ENCODE assay signal across 10 mouse cellular contexts in genomic region chr17:56728117-56728516, GRCm38 (mm10). TPM values are rescaled to one million over a fixed set of nuclear protein-coding genes. Genes with fewer than 3 reads are reported as not detected.
DNase-seq lines count a peak whose midpoint lies in the region; ATAC-seq and TF ChIP-seq lines count a peak whose summit lies in the region.
"Had no signal": no experiment of that assay in that cellular context is flagged by ENCODE, and none has a peak within 500 bp of the region (broad histone marks: within the 10 kb centered on the region; RNA-seq: fewer than 3 reads in every experiment).

No protein-coding gene starts in this region.

- 0 out of 2 replicates have a peak overlapping the region, but pooled peaks have one; percentile 66 for H3K27ac ChIP-seq in gastrocnemius, adult 2 months
- H3K27ac ChIP-seq in midbrain, embryonic 13.5 days = no peak overlapping the region
- no peak overlapping the region for H3K27ac ChIP-seq in midbrain, postnatal 0 days (ENCODE audit: low read depth, low read length)
- peak overlapping the region; percentile 52; the same call in 1 of the 2 replicates for H3K27ac ChIP-seq in stomach, embryonic 14.5 days (ENCODE audit: low read length)
- no peak overlapping the region for H3K27ac ChIP-seq in forebrain, postnatal 0 days (ENCODE audit: low read depth, low read length)

- intact Hi-C loops in gastrocnemius, adult 2 months (cut with DNase I) = no loop called here

- H3K4me2 ChIP-seq in midbrain, embryonic 13.5 days (replicated peaks) = no peak overlapping the region
- H3K4me2 ChIP-seq in midbrain, postnatal 0 days (ENCODE audit: low read depth, low read length, poor library complexity, severe bottlenecking) = no peak overlapping the region
- H3K4me2 ChIP-seq in stomach, embryonic 14.5 days (replicated peaks; ENCODE audit: low read depth, low read length) = peak overlapping the region; percentile 5; the same call in 1 of the 2 replicates
- H3K4me2 ChIP-seq in forebrain, postnatal 0 days (ENCODE audit: low read depth) = no peak overlapping the region

- no peak overlapping the region for H3K4me3 ChIP-seq in gastrocnemius, adult 2 months
- H3K4me3 ChIP-seq in midbrain, embryonic 13.5 days (replicated peaks) = no peak overlapping the region
- no peak overlapping the region for H3K4me3 ChIP-seq in midbrain, postnatal 0 days (ENCODE audit: low read depth, low read length)
- H3K4me3 ChIP-seq in stomach, embryonic 14.5 days (ENCODE audit: low read depth, low read length) = no peak overlapping the region
- H3K4me3 ChIP-seq in forebrain, postnatal 0 days (ENCODE audit: low read depth, low read length) = no peak overlapping the region
- H3K4me3 ChIP-seq: myocyte had no signal

- 47% methylated on average over 12 of the region's 12 CpGs for WGBS in midbrain, embryonic 13.5 days
- WGBS in midbrain, postnatal 0 days = 51% methylated on average over 12 of the region's 12 CpGs
- WGBS in stomach, embryonic 14.5 days = 4% methylated on average over 12 of the region's 12 CpGs
- WGBS in forebrain, postnatal 0 days = 27% methylated on average over 12 of the region's 12 CpGs

- ATAC-seq in midbrain, embryonic 13.5 days = 0 out of 2 replicates have a peak, but pooled peaks have one; percentile 17
- no peak for ATAC-seq in midbrain, postnatal 0 days (ENCODE audit: low FRiP score)
- peak; percentile 30; the same call in 1 of the 2 replicates for ATAC-seq in stomach, embryonic 14.5 days (ENCODE audit: insufficient number of reproducible peaks, insufficient read depth, low FRiP score, low read depth)
- ATAC-seq in forebrain, postnatal 0 days = no peak
- ATAC-seq: activated CD4-positive, CD25-positive, alpha-beta regulatory T cell, adult 4 months had no signal

- no peak for TF ChIP-seq CTCF in gastrocnemius, adult 2 months (IDR thresholded peaks at IDR 0.05)
- no peak for TF ChIP-seq CTCF in midbrain, postnatal 0 days (IDR thresholded peaks at IDR 0.05)
- no peak for TF ChIP-seq CTCF in forebrain, postnatal 0 days (IDR thresholded peaks at IDR 0.05; ENCODE audit: low read depth)

- H3K9ac ChIP-seq in midbrain, embryonic 13.5 days (replicated peaks) = no peak overlapping the region
- H3K9ac ChIP-seq in midbrain, postnatal 0 days (replicated peaks; ENCODE audit: low read length, poor library complexity, severe bottlenecking) = no peak overlapping the region
- H3K9ac ChIP-seq in stomach, embryonic 14.5 days (replicated peaks; ENCODE audit: low read depth, low read length) = no peak overlapping the region; the same call in 1 of the 2 replicates
- H3K9ac ChIP-seq in forebrain, postnatal 0 days = no peak overlapping the region

- no peaks in the 10 kb centered on the region for H3K9me3 ChIP-seq in midbrain, embryonic 13.5 days
- H3K9me3 ChIP-seq in midbrain, postnatal 0 days (ENCODE audit: low read length) = no peaks in the 10 kb centered on the region
- H3K9me3 ChIP-seq in stomach, embryonic 14.5 days (ENCODE audit: control insufficient read depth, low read depth, low read length) = peaks cover 3% of the 10 kb centered on the region; the same call in 1 of the 2 replicates
- no peaks in the 10 kb centered on the region for H3K9me3 ChIP-seq in forebrain, postnatal 0 days (ENCODE audit: low read length)

- H3K36me3 ChIP-seq in midbrain, embryonic 13.5 days = peaks cover 24% of the 10 kb centered on the region
- peaks cover 8% of the 10 kb centered on the region for H3K36me3 ChIP-seq in midbrain, postnatal 0 days (ENCODE audit: insufficient read depth, low read length)
- peaks cover 1% of the 10 kb centered on the region; the same call in 1 of the 2 replicates for H3K36me3 ChIP-seq in stomach, embryonic 14.5 days (ENCODE audit: control insufficient read depth, insufficient read depth, low read length)
- H3K36me3 ChIP-seq in forebrain, postnatal 0 days (ENCODE audit: insufficient read depth) = peaks cover 5% of the 10 kb centered on the region; the same call in 1 of the 2 replicates

- H3K4me1 ChIP-seq in midbrain, embryonic 13.5 days (replicated peaks) = peaks cover 4% of the 10 kb centered on the region
- H3K4me1 ChIP-seq in midbrain, postnatal 0 days (ENCODE audit: insufficient read depth, low read length) = no peaks in the 10 kb centered on the region
- H3K4me1 ChIP-seq in stomach, embryonic 14.5 days (ENCODE audit: control insufficient read depth, insufficient read depth, low read length) = peaks cover 22% of the 10 kb centered on the region; the same call in 1 of the 2 replicates
- no peaks in the 10 kb centered on the region for H3K4me1 ChIP-seq in forebrain, postnatal 0 days (ENCODE audit: insufficient read depth)

- peak; percentile 46 for DNase-seq in gastrocnemius, adult 2 months
- no peak for DNase-seq in gastrocnemius, adult 8-10 months (ENCODE audit: low spot score in 2 of 2)
- no peak for DNase-seq in midbrain, postnatal 0 days (ENCODE audit: low spot score)
- peak; percentile 38 for DNase-seq in kidney, postnatal 14 days
- no peak for DNase-seq in retina, embryonic 14.5 days (ENCODE audit: low spot score)
- no peak for DNase-seq in forebrain, postnatal 0 days

- no peaks in the 10 kb centered on the region for H3K27me3 ChIP-seq in midbrain, embryonic 13.5 days
- H3K27me3 ChIP-seq in midbrain, postnatal 0 days (ENCODE audit: insufficient read depth, low read length) = no peaks in the 10 kb centered on the region
- H3K27me3 ChIP-seq in stomach, embryonic 14.5 days (ENCODE audit: control insufficient read depth, insufficient read depth, low read length) = no peaks in the 10 kb centered on the region
- H3K27me3 ChIP-seq in forebrain, postnatal 0 days (ENCODE audit: insufficient read depth, low read length) = no peaks in the 10 kb centered on the region

RNA-seq across cellular contexts. Expression of gene Vmac, which starts 10.3 kb away (rescaled TPM):
- 1 to 10 TPM; 1.7 to 2.6 TPM for total RNA-seq in gastrocnemius, adult 2 months (2021)
- 1 to 10 TPM; 1.8 to 3.1 (median 2.4) TPM for total RNA-seq in gastrocnemius, adult 8-10 months (2022)
- polyA plus RNA-seq in midbrain, embryonic 13.5 days (2015; fragmentation: Nextera tagmentation; extraction: Ambion mirVana) = 15.5 and 18.2 TPM in 2 replicates
- total RNA-seq in midbrain, postnatal 0 days (2014; rRNA removed) = 32.3 and 36.9 TPM in 2 replicates
- polyA plus RNA-seq in midbrain, postnatal 0 days (2015; fragmentation: Nextera tagmentation; extraction: Ambion mirVana) = 19.2 and 19.8 TPM in 2 replicates
- polyA plus RNA-seq in stomach, embryonic 14.5 days (2014; fragmentation: Nextera tagmentation; extraction: Ambion mirVana) = 31.3 and 31.7 TPM in 2 replicates
- total RNA-seq in forebrain, postnatal 0 days (2014; rRNA removed) = 23.2 and 33.7 TPM in 2 replicates
- polyA plus RNA-seq in forebrain, postnatal 0 days (2015; fragmentation: Nextera tagmentation; extraction: Ambion mirVana) = 24.3 and 26.9 TPM in 2 replicates

RNA-seq across cellular contexts. Expression of gene Ndufa11, which starts 10.6 kb away (rescaled TPM):
- total RNA-seq in gastrocnemius, adult 2 months (2021) = 100 to 1,000 TPM; 390 to 523 TPM
- total RNA-seq in gastrocnemius, adult 8-10 months (2022) = 100 to 1,000 TPM; 325 to 413 (median 358) TPM
- 465 and 479 TPM in 2 replicates for polyA plus RNA-seq in midbrain, embryonic 13.5 days (2015; fragmentation: Nextera tagmentation; extraction: Ambion mirVana)
- total RNA-seq in midbrain, postnatal 0 days (2014; rRNA removed) = 335 and 480 TPM in 2 replicates
- 630 and 676 TPM in 2 replicates for polyA plus RNA-seq in midbrain, postnatal 0 days (2015; fragmentation: Nextera tagmentation; extraction: Ambion mirVana)
- polyA plus RNA-seq in stomach, embryonic 14.5 days (2014; fragmentation: Nextera tagmentation; extraction: Ambion mirVana) = 444 and 502 TPM in 2 replicates
- total RNA-seq in forebrain, postnatal 0 days (2014; rRNA removed) = 191 TPM in 2 replicates
- polyA plus RNA-seq in forebrain, postnatal 0 days (2015; fragmentation: Nextera tagmentation; extraction: Ambion mirVana) = 576 and 730 TPM in 2 replicates

RNA-seq across cellular contexts. Expression of gene Nrtn, which starts 29.2 kb away (rescaled TPM):
- 1 to 10 TPM; 3.1 to 3.7 TPM for total RNA-seq in gastrocnemius, adult 2 months (2021)
- 1 to 10 TPM; 1.9 to 5.0 (median 3.5) TPM for total RNA-seq in gastrocnemius, adult 8-10 months (2022)
- polyA plus RNA-seq in midbrain, embryonic 13.5 days (2015; fragmentation: Nextera tagmentation; extraction: Ambion mirVana) = 2.9 and 4.0 TPM in 2 replicates
- total RNA-seq in midbrain, postnatal 0 days (2014; rRNA removed) = 12.5 and 13.4 TPM in 2 replicates
- 7.4 and 8.0 TPM in 2 replicates for polyA plus RNA-seq in midbrain, postnatal 0 days (2015; fragmentation: Nextera tagmentation; extraction: Ambion mirVana)
- polyA plus RNA-seq in stomach, embryonic 14.5 days (2014; fragmentation: Nextera tagmentation; extraction: Ambion mirVana) = 14.1 and 14.4 TPM in 2 replicates
- 1.9 and 5.4 TPM in 2 replicates for total RNA-seq in forebrain, postnatal 0 days (2014; rRNA removed)
- 2.7 and 2.8 TPM in 2 replicates for polyA plus RNA-seq in forebrain, postnatal 0 days (2015; fragmentation: Nextera tagmentation; extraction: Ambion mirVana)
- polyA plus RNA-seq: activated CD4-positive, CD25-positive, alpha-beta regulatory T cell, adult 4 months had no signal

RNA-seq across cellular contexts. Expression of gene Dus3l, which starts 36.4 kb away (rescaled TPM):
- total RNA-seq in gastrocnemius, adult 2 months (2021) = 10 to 100 TPM; 16.3 to 17.6 TPM
- total RNA-seq in gastrocnemius, adult 8-10 months (2022) = 10 to 100 TPM; 12.6 to 17.4 (median 15.4) TPM
- 63.7 TPM in 2 replicates for polyA plus RNA-seq in midbrain, embryonic 13.5 days (2015; fragmentation: Nextera tagmentation; extraction: Ambion mirVana)
- total RNA-seq in midbrain, postnatal 0 days (2014; rRNA removed) = 91.0 and 93.8 TPM in 2 replicates
- polyA plus RNA-seq in midbrain, postnatal 0 days (2015; fragmentation: Nextera tagmentation; extraction: Ambion mirVana) = 103 and 114 TPM in 2 replicates
- 40.9 and 46.3 TPM in 2 replicates for polyA plus RNA-seq in stomach, embryonic 14.5 days (2014; fragmentation: Nextera tagmentation; extraction: Ambion mirVana)
- 75.1 and 75.3 TPM in 2 replicates for total RNA-seq in forebrain, postnatal 0 days (2014; rRNA removed)
- polyA plus RNA-seq in forebrain, postnatal 0 days (2015; fragmentation: Nextera tagmentation; extraction: Ambion mirVana) = 70.4 and 79.9 TPM in 2 replicates

RNA-seq across cellular contexts. Expression of gene Prr22, which starts 41.9 kb away (rescaled TPM):
- total RNA-seq in gastrocnemius, adult 2 months (2021) = under 1 TPM; 0.14 to 0.36 TPM
- total RNA-seq in gastrocnemius, adult 8-10 months (2022) = under 1 TPM in 1 of 4 experiments, not detected in 3; 0.12 TPM
- polyA plus RNA-seq in midbrain, embryonic 13.5 days (2015; fragmentation: Nextera tagmentation; extraction: Ambion mirVana) = 1.7 and 1.9 TPM in 2 replicates
- total RNA-seq in midbrain, postnatal 0 days (2014; rRNA removed) = 0.44 and 1.3 TPM in 2 replicates
- polyA plus RNA-seq in midbrain, postnatal 0 days (2015; fragmentation: Nextera tagmentation; extraction: Ambion mirVana) = 0.61 and 1.1 TPM in 2 replicates
- polyA plus RNA-seq in stomach, embryonic 14.5 days (2014; fragmentation: Nextera tagmentation; extraction: Ambion mirVana) = 1.1 and 1.6 TPM in 2 replicates
- total RNA-seq in forebrain, postnatal 0 days (2014; rRNA removed) = 0.69 and 0.71 TPM in 2 replicates
- polyA plus RNA-seq in forebrain, postnatal 0 days (2015; fragmentation: Nextera tagmentation; extraction: Ambion mirVana) = 0.14 and 0.25 TPM in 2 replicates

Comparison
In these comparisons a context has a peak if more than half of its experiments do, and no peak if none do; other contexts are left out.
1. DNase-seq: peak in gastrocnemius, adult 2 months (single experiment) and kidney, postnatal 14 days (single experiment); none in gastrocnemius, adult 8-10 months (0 of 2), midbrain, postnatal 0 days (single experiment), retina, embryonic 14.5 days (single experiment) and forebrain, postnatal 0 days (single experiment).
2. ATAC-seq: peak in midbrain, embryonic 13.5 days (single experiment) and stomach, embryonic 14.5 days (single experiment); none in midbrain, postnatal 0 days (single experiment) and forebrain, postnatal 0 days (single experiment).
3. H3K27ac ChIP-seq: peak in gastrocnemius, adult 2 months (single experiment) and stomach, embryonic 14.5 days (single experiment); none in midbrain, embryonic 13.5 days (single experiment), midbrain, postnatal 0 days (single experiment) and forebrain, postnatal 0 days (single experiment).